Mouse (Mus musculus): ENCODE results near the gene Tmem59l. TPM values are rescaled to one million over a fixed set of nuclear protein-coding genes. Genes with fewer than 3 reads are reported as not detected.

The Tmem59l gene
- not detected in 2 replicates for polyA plus RNA-seq (2015; fragmentation: Nextera tagmentation; extraction: Ambion mirVana)

DNA sequence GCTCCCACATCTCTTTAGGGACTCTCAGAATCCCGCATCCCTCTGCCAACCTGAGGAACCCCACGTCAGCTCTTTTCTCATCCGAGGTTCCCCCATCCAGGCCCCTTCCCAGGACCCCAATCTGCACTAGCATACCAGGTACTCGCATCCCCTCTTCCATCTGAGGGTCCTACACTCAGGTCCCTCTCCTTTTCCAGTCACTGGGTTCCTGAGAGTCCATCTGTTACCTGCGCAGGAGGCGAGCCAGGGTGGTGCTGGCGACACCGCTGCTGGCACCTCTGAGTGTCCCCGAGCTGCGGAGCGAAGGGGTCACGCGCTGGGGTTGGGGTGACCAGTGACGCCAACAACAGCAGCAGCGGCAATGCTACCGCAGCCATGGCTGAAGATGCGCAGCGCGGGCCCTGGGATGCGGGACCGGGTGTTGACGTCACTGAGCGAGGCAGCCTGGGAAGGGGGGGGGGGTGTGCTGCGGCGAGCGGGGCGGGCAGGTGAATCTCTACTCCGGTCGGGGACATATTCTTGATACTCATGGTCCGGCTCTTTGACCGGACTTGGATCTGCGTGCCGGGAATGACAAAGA is at the start of gene Tmem59l:
Gene Tmem59l (minus strand): TSS at position 418 of the 580 bp plus-strand sequence.

DNA sequence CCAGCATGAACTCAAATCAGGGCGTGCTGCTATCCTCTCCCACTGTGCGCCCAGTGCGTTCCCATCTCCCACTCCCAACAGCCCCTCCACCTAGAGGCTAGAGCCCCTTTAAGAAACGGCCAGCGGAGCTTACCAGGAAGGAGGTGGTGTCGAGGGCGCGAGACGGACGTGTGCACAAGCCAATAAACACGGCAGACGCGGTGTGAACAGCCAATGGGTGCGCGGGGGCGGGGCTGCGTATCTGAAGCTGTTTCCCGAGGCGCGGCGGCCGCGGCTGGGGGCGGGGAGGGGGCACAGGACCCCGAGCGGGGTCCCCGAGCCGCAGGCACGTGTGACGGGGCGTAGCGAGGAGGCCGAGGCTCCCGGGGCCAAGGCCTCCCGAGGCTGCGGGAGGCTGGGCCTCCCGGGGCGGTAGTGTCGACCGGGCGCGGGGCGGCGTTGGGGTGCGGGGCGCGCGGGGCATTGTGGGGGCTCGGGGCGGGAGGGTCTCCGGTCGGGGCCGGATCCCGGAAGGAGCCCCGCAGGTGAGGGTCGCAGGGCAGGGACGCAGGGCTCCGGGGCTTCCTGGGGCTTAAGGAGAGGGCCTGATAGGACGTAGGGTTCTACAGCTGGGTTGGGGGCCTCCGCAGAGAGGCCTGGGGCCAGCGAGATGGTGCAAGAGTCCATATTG is 40.5 kb upstream of the Tmem59l start, which contains the start of the genes Fkbp8 and Kxd1:
Gene Fkbp8 (plus strand): TSS at position 213 of the 670 bp plus-strand sequence.
Gene Kxd1 (minus strand): TSS at position 445 of the 670 bp plus-strand sequence.

DNA sequence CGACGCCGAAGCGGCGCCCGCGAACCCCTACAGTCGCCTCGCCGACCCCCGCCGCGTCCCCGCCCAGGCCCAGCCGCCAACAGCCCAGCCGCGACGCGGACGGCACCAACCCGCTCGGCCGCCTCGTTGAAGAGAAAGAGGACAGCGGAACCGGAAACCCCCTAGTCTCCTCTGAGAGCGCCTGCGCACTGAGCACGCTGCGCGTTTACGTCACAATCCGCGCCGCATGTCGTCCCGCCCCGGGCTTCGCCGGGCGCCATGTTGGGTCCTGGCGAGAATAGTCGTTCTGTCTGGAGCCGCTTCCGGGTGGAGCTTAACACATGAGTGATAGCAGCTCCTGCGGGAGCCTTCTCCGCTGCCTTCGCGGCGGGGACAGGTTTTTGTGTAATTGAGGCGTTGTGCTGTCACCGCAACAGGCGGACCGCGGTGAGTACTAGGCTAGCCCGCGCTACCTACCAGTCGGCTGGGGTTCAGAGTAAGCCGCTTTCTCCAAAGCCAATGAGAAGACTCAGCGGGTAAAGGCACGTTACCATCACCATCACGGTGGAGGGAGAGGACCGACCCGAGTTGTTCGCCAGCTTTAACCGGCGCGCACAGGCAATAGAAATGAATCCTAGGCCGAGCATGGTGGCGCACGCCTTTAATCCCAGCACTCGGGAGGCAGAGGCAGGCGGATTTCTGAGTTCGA is 23.2 kb upstream of the Tmem59l start, which contains the start of gene Uba52:
Gene Uba52 (minus strand): TSS at position 574 of the 688 bp plus-strand sequence.

DNA sequence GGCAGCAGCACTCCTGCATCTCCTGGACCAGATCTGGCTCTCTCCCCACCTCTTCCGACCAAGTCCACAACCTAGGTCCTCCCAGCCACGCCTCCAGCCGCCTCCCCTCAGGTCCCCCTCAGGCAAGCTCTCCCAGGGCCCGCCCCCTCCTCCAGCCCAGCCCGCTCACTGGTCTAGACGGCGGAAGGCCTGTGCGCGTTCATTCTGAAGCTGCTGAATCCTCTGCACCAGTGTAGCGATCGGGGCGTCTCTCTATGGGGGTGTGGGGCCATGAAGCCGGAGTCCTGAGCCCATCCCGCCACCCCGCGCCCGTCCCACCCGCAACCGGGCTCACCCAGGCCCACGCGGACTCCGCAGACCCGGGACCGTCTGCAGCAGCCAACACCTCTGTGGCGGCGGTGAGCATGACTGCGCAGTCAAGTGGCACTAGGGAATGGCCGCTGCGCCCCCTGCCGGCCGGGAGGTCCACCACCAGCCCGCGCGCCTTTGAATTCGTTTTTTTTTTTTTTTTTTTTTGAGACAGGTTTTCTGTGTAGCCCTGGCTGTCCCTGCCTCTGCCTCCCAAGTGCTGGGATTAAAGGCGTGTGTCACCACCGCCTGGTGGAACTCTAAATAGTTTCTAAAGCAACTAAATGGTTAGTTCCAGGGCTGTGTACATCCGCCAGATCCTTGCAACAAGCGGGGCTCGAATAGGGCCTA is 19.3 kb upstream of the Tmem59l start, which contains the start of gene Rex1bd:
Gene Rex1bd (minus strand): TSS at position 425 of the 699 bp plus-strand sequence.

DNA sequence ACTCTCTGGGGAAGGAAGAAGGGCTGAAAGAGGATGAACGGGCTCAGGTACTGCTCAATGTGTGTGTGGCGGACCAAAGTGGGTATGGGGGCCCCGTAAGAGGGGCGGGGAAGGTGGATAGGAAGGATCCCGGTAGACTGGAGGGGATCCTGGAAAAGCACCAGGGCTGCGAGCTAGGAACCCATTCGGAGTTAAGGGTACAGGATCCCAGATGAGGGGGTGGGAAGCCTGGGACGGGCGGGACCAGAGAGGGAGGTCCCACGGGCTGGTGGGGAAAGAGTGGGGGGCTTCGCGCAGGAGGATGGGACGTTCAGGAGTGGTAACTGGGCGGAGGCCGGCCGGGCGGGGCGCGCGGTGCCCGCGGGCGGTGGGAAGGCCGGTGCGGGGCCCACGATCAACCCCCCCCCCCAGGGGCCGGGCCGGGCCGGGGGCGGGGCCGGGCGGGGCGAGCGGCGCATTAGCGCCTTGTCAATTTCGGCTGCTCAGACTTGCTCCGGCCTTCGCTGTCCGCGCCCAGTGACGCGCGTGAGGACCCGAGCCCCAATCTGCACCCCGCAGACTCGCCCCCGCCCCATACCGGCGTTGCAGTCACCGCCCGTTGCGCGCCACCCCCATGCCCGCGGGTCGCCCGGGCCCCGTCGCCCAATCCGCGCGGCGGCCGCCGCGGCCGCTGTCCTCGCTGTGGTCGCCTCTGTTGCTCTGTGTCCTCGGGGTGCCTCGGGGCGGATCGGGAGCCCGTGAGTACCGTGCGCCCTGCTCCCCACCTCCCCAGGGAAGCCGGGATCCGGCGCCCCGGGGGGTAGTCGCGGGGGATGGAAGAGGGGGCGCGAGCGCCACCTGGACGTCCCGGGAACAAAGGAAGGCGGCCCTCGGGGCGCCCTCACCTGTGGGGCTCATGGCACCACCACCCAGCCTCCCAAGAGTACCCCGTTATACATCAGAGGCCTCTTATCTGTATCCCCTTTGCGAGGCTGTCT is 5.8 kb upstream of the Tmem59l start, which contains the start of gene Crlf1:
Gene Crlf1 (plus strand): TSS at position 495 of the 977 bp plus-strand sequence.

DNA sequence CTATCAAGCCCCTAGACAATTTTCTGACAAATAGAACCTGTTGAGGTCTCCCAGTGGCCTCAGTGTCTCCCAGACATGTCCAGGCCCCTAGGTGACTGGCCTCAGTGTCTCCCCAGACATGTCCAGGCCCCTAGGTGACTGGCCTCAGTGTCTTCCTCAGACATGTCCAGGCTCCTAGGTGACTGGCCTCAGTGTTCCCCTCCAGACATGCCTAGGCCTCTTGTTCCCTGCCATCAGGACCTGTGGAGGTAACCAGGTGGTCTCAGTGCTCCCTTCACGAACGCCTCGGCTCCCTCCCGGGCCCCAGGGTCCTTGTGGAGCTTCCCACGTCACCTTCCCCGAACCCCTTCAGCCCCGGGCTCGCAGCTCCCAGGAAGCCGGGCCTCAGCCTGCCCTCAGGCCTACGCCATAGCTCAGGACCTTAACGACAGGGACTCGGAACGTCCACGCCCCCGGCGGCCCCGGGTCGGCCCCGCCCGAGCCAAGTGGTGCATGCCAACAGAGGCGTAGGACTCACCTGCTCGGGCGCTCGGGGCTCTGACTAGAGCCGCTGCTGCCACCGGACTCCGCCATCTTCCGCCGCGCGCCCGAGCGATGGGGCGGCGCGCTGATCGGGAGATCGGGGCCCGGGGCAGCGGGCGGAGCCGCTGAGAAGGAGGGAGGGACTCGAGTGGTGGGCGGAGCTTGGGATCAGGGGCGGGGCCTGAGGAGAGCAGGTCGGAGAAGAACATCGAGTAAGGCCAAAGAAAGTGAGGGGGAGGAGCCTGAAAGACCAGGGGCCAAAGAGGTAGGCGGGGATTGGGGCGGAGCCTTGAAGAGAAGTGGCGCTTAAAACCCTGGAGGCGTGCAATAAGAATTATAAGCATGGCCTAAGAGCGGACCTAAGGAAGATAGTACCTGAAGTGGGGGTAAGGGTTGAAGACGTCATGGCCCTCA is 10.6 kb downstream of the Tmem59l start, which contains the start of gene Klhl26:
Gene Klhl26 (minus strand): TSS at position 636 of the 936 bp plus-strand sequence.

DNA sequence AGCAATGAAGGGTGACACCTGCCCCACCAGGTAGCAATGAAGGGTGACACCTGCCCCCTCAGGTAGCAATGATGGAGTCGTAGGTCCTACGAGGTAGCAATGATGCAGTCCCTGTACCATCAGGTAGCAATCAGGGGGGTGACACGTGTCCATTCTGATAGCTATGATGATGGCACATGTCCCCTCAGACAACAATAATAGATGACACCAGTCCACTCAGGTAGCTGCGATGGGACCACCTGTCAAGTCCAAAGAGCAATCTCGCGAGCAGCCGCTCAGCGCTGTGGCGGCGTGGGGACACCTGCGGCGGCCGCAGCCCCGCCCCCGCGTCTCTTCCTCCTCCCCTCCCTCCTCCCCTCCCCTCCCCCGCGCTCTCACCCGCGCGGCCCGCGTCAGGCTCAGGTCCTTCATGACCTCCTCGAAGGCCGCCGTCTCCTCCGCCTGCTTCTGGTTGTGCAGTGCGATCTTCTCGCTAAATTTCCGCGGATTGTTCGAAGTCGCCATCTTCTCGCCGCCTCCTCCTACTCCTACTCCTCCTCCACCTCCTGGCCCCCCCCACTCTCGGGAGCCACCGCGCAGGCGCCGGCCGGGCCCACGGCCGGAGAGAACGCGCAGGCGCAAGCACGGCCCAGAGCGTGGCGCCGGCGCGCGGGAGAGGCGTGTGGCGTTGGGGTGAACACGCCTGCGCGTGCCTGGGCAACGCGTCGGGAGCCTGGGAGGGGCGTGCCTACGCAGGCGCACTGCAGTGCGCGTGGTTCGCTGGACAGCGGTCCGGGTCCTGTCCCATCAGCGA is 47.9 kb downstream of the Tmem59l start, which contains the start of gene Crtc1:
Gene Crtc1 (minus strand): TSS at position 525 of the 793 bp plus-strand sequence.

Other genes with a start within 250 kb of the Tmem59l start
- 12.8 and 17.0 TPM in 2 replicates for gene Homer3, start 204.5 kb downstream of the Tmem59l start, polyA plus RNA-seq (2015; fragmentation: Nextera tagmentation; extraction: Ambion mirVana)
- 27.7 and 29.9 TPM in 2 replicates for gene Ddx49, start 184.9 kb downstream of the Tmem59l start, polyA plus RNA-seq (2015; fragmentation: Nextera tagmentation; extraction: Ambion mirVana)
- 164 and 185 TPM in 2 replicates for gene Cope, start 184.8 kb downstream of the Tmem59l start, polyA plus RNA-seq (2015; fragmentation: Nextera tagmentation; extraction: Ambion mirVana)
- 0.46 and 0.73 TPM in 2 replicates for gene Cers1, start 171.6 kb downstream of the Tmem59l start, polyA plus RNA-seq (2015; fragmentation: Nextera tagmentation; extraction: Ambion mirVana)
- gene Gdf1, start 157.5 kb downstream of the Tmem59l start, polyA plus RNA-seq (2015; fragmentation: Nextera tagmentation; extraction: Ambion mirVana), result 0.16 and 0.34 TPM in 2 replicates
- gene Upf1, start 134.1 kb downstream of the Tmem59l start, polyA plus RNA-seq (2015; fragmentation: Nextera tagmentation; extraction: Ambion mirVana), result 12.9 and 13.1 TPM in 2 replicates
- gene Comp, start 113.8 kb downstream of the Tmem59l start, polyA plus RNA-seq (2015; fragmentation: Nextera tagmentation; extraction: Ambion mirVana), result 0.28 and 0.38 TPM in 2 replicates
- 4.9 and 5.2 TPM in 2 replicates for gene Crtc1, start 47.8 kb downstream of the Tmem59l start, polyA plus RNA-seq (2015; fragmentation: Nextera tagmentation; extraction: Ambion mirVana)
- 6.0 and 7.3 TPM in 2 replicates for gene Klhl26, start 10.4 kb downstream of the Tmem59l start, polyA plus RNA-seq (2015; fragmentation: Nextera tagmentation; extraction: Ambion mirVana)
- gene Crlf1, start 5.8 kb upstream of the Tmem59l start, polyA plus RNA-seq (2015; fragmentation: Nextera tagmentation; extraction: Ambion mirVana), result 2.3 and 2.4 TPM in 2 replicates
- 90.9 and 97.6 TPM in 2 replicates for gene Rex1bd, start 19.4 kb upstream of the Tmem59l start, polyA plus RNA-seq (2015; fragmentation: Nextera tagmentation; extraction: Ambion mirVana)
- 940 and 995 TPM in 2 replicates for gene Uba52, start 23.4 kb upstream of the Tmem59l start, polyA plus RNA-seq (2015; fragmentation: Nextera tagmentation; extraction: Ambion mirVana)
- 177 and 190 TPM in 2 replicates for gene Fkbp8, start 40.4 kb upstream of the Tmem59l start, polyA plus RNA-seq (2015; fragmentation: Nextera tagmentation; extraction: Ambion mirVana)
- 46.7 and 49.2 TPM in 2 replicates for gene Kxd1, start 40.6 kb upstream of the Tmem59l start, polyA plus RNA-seq (2015; fragmentation: Nextera tagmentation; extraction: Ambion mirVana)
- 9.3 and 10.1 TPM in 2 replicates for gene Ell, start 52.1 kb upstream of the Tmem59l start, polyA plus RNA-seq (2015; fragmentation: Nextera tagmentation; extraction: Ambion mirVana)
- 50.4 and 57.8 TPM in 2 replicates for gene Isyna1, start 107.0 kb upstream of the Tmem59l start, polyA plus RNA-seq (2015; fragmentation: Nextera tagmentation; extraction: Ambion mirVana)
- 80.1 and 80.6 TPM in 2 replicates for gene Ssbp4, start 121.5 kb upstream of the Tmem59l start, polyA plus RNA-seq (2015; fragmentation: Nextera tagmentation; extraction: Ambion mirVana)
- 10.7 and 14.6 TPM in 2 replicates for gene Lrrc25, start 128.8 kb upstream of the Tmem59l start, polyA plus RNA-seq (2015; fragmentation: Nextera tagmentation; extraction: Ambion mirVana)
- gene Gdf15, start 145.1 kb upstream of the Tmem59l start, polyA plus RNA-seq (2015; fragmentation: Nextera tagmentation; extraction: Ambion mirVana), result 0.79 and 0.93 TPM in 2 replicates
- 13.5 and 15.4 TPM in 2 replicates for gene Pgpep1, start 173.0 kb upstream of the Tmem59l start, polyA plus RNA-seq (2015; fragmentation: Nextera tagmentation; extraction: Ambion mirVana)
- gene Lsm4, start 185.9 kb upstream of the Tmem59l start, polyA plus RNA-seq (2015; fragmentation: Nextera tagmentation; extraction: Ambion mirVana), result 209 and 217 TPM in 2 replicates
- gene Jund, start 211.6 kb upstream of the Tmem59l start, polyA plus RNA-seq (2015; fragmentation: Nextera tagmentation; extraction: Ambion mirVana), result 33.3 and 37.5 TPM in 2 replicates
- gene Iqcn, start 216.1 kb upstream of the Tmem59l start, polyA plus RNA-seq (2015; fragmentation: Nextera tagmentation; extraction: Ambion mirVana), result not detected in 2 replicates
- gene Gm3336, start 231.2 kb upstream of the Tmem59l start, polyA plus RNA-seq (2015; fragmentation: Nextera tagmentation; extraction: Ambion mirVana), result 0.16 TPM in 1 of 2 replicates, not detected in the other
- gene Pde4c, start 236.4 kb upstream of the Tmem59l start, polyA plus RNA-seq (2015; fragmentation: Nextera tagmentation; extraction: Ambion mirVana), result 0.16 and 0.24 TPM in 2 replicates